ENCODE assay signal across 25 mouse cellular contexts in genomic region chr3:138989141-138989540, GRCm38 (mm10).
A peak's percentile ranks its signal among the peaks of the same experiment; 100 is the strongest.
DNase-seq lines count a peak whose midpoint lies in the region; ATAC-seq lines count a peak whose summit lies in the region.
"Had no signal": no experiment of that assay in that cellular context is flagged by ENCODE, and none has a peak within 500 bp of the region (broad histone marks: within the 10 kb centered on the region; RNA-seq: fewer than 3 reads in every experiment).

No protein-coding gene starts in this region.

- no peak overlapping the region for H3K4me2 ChIP-seq in liver, embryonic 13.5 days
- H3K4me2 ChIP-seq in liver, embryonic 12.5 days = no peak overlapping the region
- H3K4me2 ChIP-seq: embryonic facial prominence, embryonic 13.5 days; embryonic facial prominence, embryonic 15.5 days; forebrain, embryonic 12.5 days had no signal

- H3K27me3 ChIP-seq in liver, embryonic 13.5 days = no peaks in the 10 kb centered on the region
- no peaks in the 10 kb centered on the region for H3K27me3 ChIP-seq in liver, embryonic 12.5 days (replicated peaks)
- no peaks in the 10 kb centered on the region for H3K27me3 ChIP-seq in embryonic facial prominence, embryonic 10.5 days (replicated peaks; ENCODE audit: low read depth, poor library complexity, severe bottlenecking)
- H3K27me3 ChIP-seq: embryonic facial prominence, embryonic 13.5 days; embryonic facial prominence, embryonic 15.5 days; forebrain, embryonic 12.5 days; Patski had no signal

- DNase-seq in liver, embryonic 13.5 days = no peak
- DNase-seq in c-Kit-positive CD71-positive TER-119-negative erythroid progenitor cells, embryonic 14.5 days (ENCODE audit: low read depth) = peak; percentile 1
- DNase-seq in gastrocnemius, postnatal 4 days (ENCODE audit: low spot score in 2 of 2) = no peak
- no peak for DNase-seq in heart, adult 11 months
- no peak for DNase-seq in embryonic facial prominence, embryonic 10.5 days (ENCODE audit: low spot score)
- DNase-seq: adrenal gland, adult 8-10 months; adrenal gland, postnatal 14 days; adrenal gland, postnatal 36 days; cerebellum, adult 11 months; cerebellum, adult 18-20 months; cerebellum, adult 8-10 months; cerebellum, adult 9-11 months; cerebellum, postnatal 14 days; cerebellum, postnatal 36 days; forebrain, postnatal 0 days had no signal

- H3K27ac ChIP-seq in liver, embryonic 13.5 days = no peak overlapping the region
- H3K27ac ChIP-seq in liver, embryonic 12.5 days = no peak overlapping the region
- no peak overlapping the region for H3K27ac ChIP-seq in embryonic facial prominence, embryonic 10.5 days (replicated peaks)
- H3K27ac ChIP-seq: embryonic facial prominence, embryonic 13.5 days; embryonic facial prominence, embryonic 15.5 days; forebrain, embryonic 10.5 days; forebrain, embryonic 12.5 days had no signal

- H3K4me1 ChIP-seq in liver, embryonic 13.5 days (replicated peaks) = no peaks in the 10 kb centered on the region; the same call in 1 of the 2 replicates
- H3K4me1 ChIP-seq in liver, embryonic 12.5 days = 0 out of 2 replicates have a peak, but pooled peaks cover 4% of the 10 kb centered on the region
- H3K4me1 ChIP-seq in embryonic facial prominence, embryonic 10.5 days = no peaks in the 10 kb centered on the region
- H3K4me1 ChIP-seq: embryonic facial prominence, embryonic 13.5 days; embryonic facial prominence, embryonic 15.5 days; forebrain, embryonic 10.5 days; forebrain, embryonic 12.5 days had no signal

- WGBS in liver, embryonic 13.5 days (ENCODE audit: insufficient replicate concordance) = 43% methylated on average over 7 of the region's 7 CpGs
- WGBS in liver, embryonic 12.5 days (ENCODE audit: insufficient replicate concordance) = 57% methylated on average over 7 of the region's 7 CpGs
- 94% methylated on average over 7 of the region's 7 CpGs for WGBS in embryonic facial prominence, embryonic 10.5 days

- ATAC-seq in liver, embryonic 13.5 days (ENCODE audit: low read depth) = peak; percentile 47
- ATAC-seq in liver, embryonic 12.5 days = no peak
- ATAC-seq in megakaryocyte progenitor cell, adult 5-6 weeks (replicated peaks; ENCODE audit: poor library complexity) = peak; percentile 69
- ATAC-seq: activated CD4-positive, CD25-positive, alpha-beta regulatory T cell, adult 4 months; forebrain, embryonic 14.5 days; forebrain, postnatal 0 days; Patski had no signal

- no peak overlapping the region for H3K9ac ChIP-seq in liver, embryonic 13.5 days
- no peak overlapping the region for H3K9ac ChIP-seq in liver, embryonic 12.5 days
- H3K9ac ChIP-seq: embryonic facial prominence, embryonic 13.5 days; embryonic facial prominence, embryonic 15.5 days; forebrain, embryonic 12.5 days; forebrain, postnatal 0 days had no signal

- peaks cover 3% of the 10 kb centered on the region; the same call in 1 of the 2 replicates for H3K36me3 ChIP-seq in liver, embryonic 13.5 days
- peaks cover 5% of the 10 kb centered on the region; the same call in 1 of the 2 replicates for H3K36me3 ChIP-seq in liver, embryonic 12.5 days
- H3K36me3 ChIP-seq in embryonic facial prominence, embryonic 10.5 days (replicated peaks) = peaks cover 20% of the 10 kb centered on the region
- H3K36me3 ChIP-seq: embryonic facial prominence, embryonic 15.5 days; forebrain, embryonic 12.5 days had no signal

- no peaks in the 10 kb centered on the region for H3K9me3 ChIP-seq in liver, embryonic 13.5 days (replicated peaks)
- no peaks in the 10 kb centered on the region for H3K9me3 ChIP-seq in liver, embryonic 12.5 days (replicated peaks)
- H3K9me3 ChIP-seq in embryonic facial prominence, embryonic 10.5 days = peaks cover 4% of the 10 kb centered on the region; the same call in 1 of the 2 replicates

- H3K4me3 ChIP-seq in liver, embryonic 13.5 days (replicated peaks) = no peak overlapping the region
- no peak overlapping the region for H3K4me3 ChIP-seq in liver, embryonic 12.5 days
- H3K4me3 ChIP-seq in embryonic facial prominence, embryonic 10.5 days = no peak overlapping the region
- H3K4me3 ChIP-seq: embryonic facial prominence, embryonic 13.5 days; embryonic facial prominence, embryonic 15.5 days; erythroblast, embryonic 14.5 days; forebrain, embryonic 10.5 days; forebrain, embryonic 12.5 days had no signal
